Comparison of ENCODE assay signal across 8 mouse cellular contexts in genomic region chr16:34469277-34469868, GRCm38 (mm10).
DNase-seq lines count a peak whose midpoint lies in the region; ATAC-seq and TF ChIP-seq lines count a peak whose summit lies in the region.

No protein-coding gene starts in this region.

- 30% methylated on average over 8 of the region's 8 CpGs for WGBS in intestine, embryonic 14.5 days
- WGBS in intestine, postnatal 0 days: 60% methylated on average over 8 of the region's 8 CpGs
- WGBS in forebrain, embryonic 10.5 days: 66% methylated on average over 8 of the region's 8 CpGs
- WGBS in kidney, embryonic 15.5 days: 11% methylated on average over 8 of the region's 8 CpGs

- peaks cover 39% of the 10 kb centered on the region for H3K4me1 ChIP-seq in intestine, embryonic 14.5 days (replicated peaks; ENCODE audit: control insufficient read depth, insufficient read depth, low read length)
- no peaks in the 10 kb centered on the region for H3K4me1 ChIP-seq in intestine, postnatal 0 days (replicated peaks; ENCODE audit: control insufficient read depth, insufficient read depth, low read length)
- H3K4me1 ChIP-seq in forebrain, embryonic 10.5 days: peaks cover 66% of the 10 kb centered on the region
- peaks cover 60% of the 10 kb centered on the region for H3K4me1 ChIP-seq in kidney, embryonic 15.5 days

- no peak for DNase-seq in intestine, embryonic 14.5 days (ENCODE audit: low spot score)
- no peak for DNase-seq in forebrain, embryonic 10.5 days (ENCODE audit: extremely low spot score, low spot score)
- DNase-seq in mesoderm, embryonic 11.5 days (ENCODE audit: low read depth, low spot score): peak; percentile 86
- DNase-seq in thymus, postnatal 14 days: peak; percentile 44
- DNase-seq in urinary bladder, postnatal 10 days (ENCODE audit: low spot score): no peak

- H3K4me3 ChIP-seq in intestine, embryonic 14.5 days (ENCODE audit: low read depth, low read length): no peak overlapping the region
- no peak overlapping the region for H3K4me3 ChIP-seq in intestine, postnatal 0 days (ENCODE audit: low read depth, low read length)
- no peak overlapping the region for H3K4me3 ChIP-seq in forebrain, embryonic 10.5 days
- no peak overlapping the region for H3K4me3 ChIP-seq in kidney, embryonic 15.5 days (replicated peaks)

- H3K27me3 ChIP-seq in intestine, embryonic 14.5 days (replicated peaks; ENCODE audit: control insufficient read depth, insufficient read depth, low read length): no peaks in the 10 kb centered on the region
- H3K27me3 ChIP-seq in intestine, postnatal 0 days (replicated peaks; ENCODE audit: control insufficient read depth, insufficient read depth, low read length): no peaks in the 10 kb centered on the region
- H3K27me3 ChIP-seq in forebrain, embryonic 10.5 days (ENCODE audit: poor library complexity, severe bottlenecking): no peaks in the 10 kb centered on the region
- no peaks in the 10 kb centered on the region for H3K27me3 ChIP-seq in kidney, embryonic 15.5 days

- no peak overlapping the region for H3K9ac ChIP-seq in intestine, embryonic 14.5 days (ENCODE audit: low read length)
- H3K9ac ChIP-seq in intestine, postnatal 0 days (ENCODE audit: low read depth, low read length): no peak overlapping the region
- H3K9ac ChIP-seq in kidney, embryonic 15.5 days: no peak overlapping the region

- TF ChIP-seq CTCF in intestine, postnatal 0 days (IDR thresholded peaks at IDR 0.05; ENCODE audit: low read depth): no peak

- H3K4me2 ChIP-seq in intestine, embryonic 14.5 days (ENCODE audit: low read length): 0 out of 2 replicates have a peak overlapping the region, but pooled peaks have one; percentile 9
- no peak overlapping the region for H3K4me2 ChIP-seq in intestine, postnatal 0 days (replicated peaks; ENCODE audit: low read depth)
- peak overlapping the region; percentile 42 for H3K4me2 ChIP-seq in kidney, embryonic 15.5 days

- H3K27ac ChIP-seq in intestine, embryonic 14.5 days (ENCODE audit: low read depth): no peak overlapping the region
- H3K27ac ChIP-seq in intestine, postnatal 0 days (ENCODE audit: low read depth, low read length): no peak overlapping the region
- H3K27ac ChIP-seq in forebrain, embryonic 10.5 days: peak overlapping the region; percentile 48
- H3K27ac ChIP-seq in kidney, embryonic 15.5 days: peak overlapping the region; percentile 7; the same call in 1 of the 2 replicates

- H3K36me3 ChIP-seq in intestine, embryonic 14.5 days (ENCODE audit: control insufficient read depth, insufficient read depth, low read length): no peaks in the 10 kb centered on the region
- no peaks in the 10 kb centered on the region for H3K36me3 ChIP-seq in intestine, postnatal 0 days (ENCODE audit: control insufficient read depth, insufficient read depth)
- no peaks in the 10 kb centered on the region for H3K36me3 ChIP-seq in forebrain, embryonic 10.5 days (replicated peaks)
- no peaks in the 10 kb centered on the region for H3K36me3 ChIP-seq in kidney, embryonic 15.5 days

- ATAC-seq in intestine, embryonic 14.5 days (replicated peaks; ENCODE audit: low FRiP score, low TSS enrichment, low read depth): peak; percentile 61; the same call in 1 of the 2 replicates
- ATAC-seq in intestine, postnatal 0 days: no peak
- peak; percentile 88 for ATAC-seq in kidney, embryonic 15.5 days (replicated peaks; ENCODE audit: low FRiP score)
- ATAC-seq in CD4-positive, CD25-positive, alpha-beta regulatory T cell, adult 4 months: no peak

- no peaks in the 10 kb centered on the region for H3K9me3 ChIP-seq in intestine, embryonic 14.5 days (ENCODE audit: control insufficient read depth, low read length)
- H3K9me3 ChIP-seq in intestine, postnatal 0 days (ENCODE audit: control insufficient read depth): no peaks in the 10 kb centered on the region
- no peaks in the 10 kb centered on the region for H3K9me3 ChIP-seq in forebrain, embryonic 10.5 days
- no peaks in the 10 kb centered on the region for H3K9me3 ChIP-seq in kidney, embryonic 15.5 days (replicated peaks)

Comparison
In these comparisons a context has a peak if more than half of its experiments do, and no peak if none do; other contexts are left out.
1. ATAC-seq: peak in intestine, embryonic 14.5 days (single experiment) and kidney, embryonic 15.5 days (single experiment); none in intestine, postnatal 0 days (single experiment) and CD4-positive, CD25-positive, alpha-beta regulatory T cell, adult 4 months (single experiment).
2. DNase-seq: peak in mesoderm, embryonic 11.5 days (single experiment) and thymus, postnatal 14 days (single experiment); none in intestine, embryonic 14.5 days (single experiment), forebrain, embryonic 10.5 days (single experiment) and urinary bladder, postnatal 10 days (single experiment).
3. H3K27ac ChIP-seq: peak in forebrain, embryonic 10.5 days (single experiment) and kidney, embryonic 15.5 days (single experiment); none in intestine, embryonic 14.5 days (single experiment) and intestine, postnatal 0 days (single experiment).